27 mouse cellular contexts compared by ENCODE assay signal in genomic region chr16:14410611-14411010, GRCm38 (mm10).
"Had no signal": no experiment of that assay in that cellular context is flagged by ENCODE, and none has a peak within 500 bp of the region (broad histone marks: within the 10 kb centered on the region; RNA-seq: fewer than 3 reads in every experiment).

No protein-coding gene starts in this region.

- H3K9me3 ChIP-seq: limb, embryonic 10.5 days; limb, embryonic 12.5 days; limb, embryonic 13.5 days; limb, embryonic 15.5 days; liver, embryonic 12.5 days; liver, embryonic 13.5 days; liver, embryonic 15.5 days; lung, embryonic 15.5 days; megakaryocyte, embryonic 14.5 days; midbrain, embryonic 10.5 days; midbrain, embryonic 12.5 days; midbrain, embryonic 13.5 days; midbrain, embryonic 15.5 days had no signal

- H3K4me3 ChIP-seq: limb, embryonic 10.5 days; limb, embryonic 12.5 days; limb, embryonic 13.5 days; limb, embryonic 15.5 days; liver, embryonic 12.5 days; liver, embryonic 13.5 days; liver, embryonic 15.5 days; lung, embryonic 15.5 days; megakaryocyte, embryonic 14.5 days; midbrain, embryonic 10.5 days; midbrain, embryonic 12.5 days; midbrain, embryonic 13.5 days; midbrain, embryonic 15.5 days; myocyte had no signal

- H3K4me1 ChIP-seq: limb, embryonic 10.5 days; limb, embryonic 12.5 days; limb, embryonic 13.5 days; limb, embryonic 15.5 days; liver, embryonic 12.5 days; liver, embryonic 13.5 days; liver, embryonic 15.5 days; lung, embryonic 15.5 days; midbrain, embryonic 10.5 days; midbrain, embryonic 12.5 days; midbrain, embryonic 13.5 days; midbrain, embryonic 15.5 days had no signal

- H3K27me3 ChIP-seq: limb, embryonic 12.5 days; limb, embryonic 13.5 days; limb, embryonic 15.5 days; liver, embryonic 12.5 days; liver, embryonic 13.5 days; liver, embryonic 15.5 days; lung, embryonic 15.5 days; megakaryocyte, embryonic 14.5 days; midbrain, embryonic 12.5 days; midbrain, embryonic 13.5 days; midbrain, embryonic 15.5 days had no signal

- DNase-seq: left cerebral cortex, postnatal 4 days; liver; liver, embryonic 13.5 days; liver, postnatal 0 days; lung, adult 18-20 months; lung, adult 2 months; lung, embryonic 14.5 days; lung, postnatal 10 days; lung, postnatal 14 days; lung, postnatal 36 days; lung, postnatal 4 days; midbrain, embryonic 14.5 days had no signal

- H3K27ac ChIP-seq: limb, embryonic 10.5 days; limb, embryonic 12.5 days; limb, embryonic 13.5 days; limb, embryonic 15.5 days; liver, embryonic 12.5 days; liver, embryonic 13.5 days; liver, embryonic 14.5 days; liver, embryonic 15.5 days; lung, embryonic 15.5 days; macrophage; midbrain, embryonic 10.5 days; midbrain, embryonic 12.5 days; midbrain, embryonic 13.5 days; midbrain, embryonic 15.5 days had no signal
